Mouse (Mus musculus): ENCODE results near the gene Anks1b.

DNA sequence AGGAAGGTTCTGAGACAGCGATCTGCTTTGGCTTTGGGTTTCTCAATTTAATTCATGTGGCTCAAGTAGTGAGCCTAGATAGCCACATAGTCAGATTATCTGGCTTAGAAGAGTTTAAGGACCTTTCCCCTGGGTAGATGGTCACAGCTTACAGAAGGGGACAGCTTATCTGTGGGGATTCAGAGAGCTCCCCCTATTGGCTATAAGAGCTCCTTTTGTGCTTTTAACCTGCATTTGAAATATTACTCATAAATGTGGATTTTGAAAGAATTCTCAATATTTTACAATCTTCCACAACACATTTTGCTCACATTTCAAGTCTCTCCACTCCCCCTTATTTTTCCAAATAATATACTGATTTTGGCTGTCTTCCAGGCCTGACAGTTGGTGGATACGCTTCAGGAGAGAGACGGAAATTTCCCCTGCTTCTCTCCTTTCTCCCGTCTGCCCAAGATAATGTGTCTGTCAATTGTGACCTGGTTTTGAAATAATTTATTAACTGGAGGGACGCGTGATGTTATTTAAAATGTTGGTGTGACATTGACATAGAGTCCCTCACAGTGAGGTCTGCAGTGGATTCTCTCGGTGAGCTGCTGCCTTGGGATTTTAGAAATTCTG lies 29.5 kb downstream of the Anks1b start:
- TF ChIP-seq CTCF (IDR thresholded peaks at IDR 0.05) (peak; percentile 21; the same call in 1 of the 2 replicates), EP300 (IDR thresholded peaks at IDR 0.05) (no peak)

Measured in lung, postnatal 0 days (tissue).